Mouse (Mus musculus): ENCODE data around the gene Tradd.
A peak's percentile ranks its signal among the peaks of the same experiment; 100 is the strongest.

Tradd gene

GRCm38 (mm10) chr8:105295256-105295655, 30.8 kb upstream of the Tradd start:
- no peak for DNase-seq

DNA sequence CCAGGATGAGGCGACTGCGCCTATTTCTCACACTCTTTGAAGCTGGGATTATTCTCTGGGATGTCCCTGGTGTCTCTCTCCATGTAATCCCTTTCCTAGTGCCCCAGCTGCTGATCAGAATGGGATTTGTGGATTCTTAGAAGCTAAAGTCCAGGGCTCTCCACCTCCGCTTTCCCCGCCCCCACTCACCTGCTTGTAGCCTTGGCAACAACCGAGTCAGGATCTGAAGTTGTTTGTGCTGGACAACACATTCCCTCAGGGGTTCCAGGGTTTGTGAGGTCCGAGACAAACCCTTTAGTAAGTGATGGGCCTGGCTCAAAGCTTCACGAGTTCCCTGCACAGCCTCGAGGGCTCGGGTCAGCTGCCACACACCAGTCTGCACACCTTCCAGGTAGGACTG, 30.4 kb upstream of the Tradd start:
- DNase-seq = no peak

- DNase-seq = peak; percentile 86 to 87
Observed at GRCm38 (mm10) chr8:105293405-105293804, 29.0 kb upstream of the Tradd start.

DNA sequence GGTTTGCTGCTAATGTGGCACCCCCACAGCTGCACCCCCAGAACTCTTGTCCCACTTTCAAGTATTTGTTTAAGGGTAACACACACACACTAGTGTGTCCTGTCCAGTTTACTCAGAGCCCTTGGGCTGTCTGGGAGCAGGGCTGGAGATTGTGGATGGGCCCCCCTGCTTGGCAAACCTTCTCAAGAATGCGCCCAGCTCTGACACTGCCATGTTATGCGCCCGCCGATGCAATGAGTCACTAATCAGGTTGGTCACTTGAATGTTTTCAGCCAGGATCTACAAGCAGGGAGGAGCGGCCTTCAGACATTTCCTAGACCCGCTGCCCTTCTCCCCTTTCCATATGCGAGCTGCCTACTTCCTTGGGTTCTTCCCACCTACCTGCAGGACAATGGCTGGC, 28.1 kb upstream of the Tradd start:
- DNase-seq = peak in 1 of 2 experiments; percentile 47

DNA sequence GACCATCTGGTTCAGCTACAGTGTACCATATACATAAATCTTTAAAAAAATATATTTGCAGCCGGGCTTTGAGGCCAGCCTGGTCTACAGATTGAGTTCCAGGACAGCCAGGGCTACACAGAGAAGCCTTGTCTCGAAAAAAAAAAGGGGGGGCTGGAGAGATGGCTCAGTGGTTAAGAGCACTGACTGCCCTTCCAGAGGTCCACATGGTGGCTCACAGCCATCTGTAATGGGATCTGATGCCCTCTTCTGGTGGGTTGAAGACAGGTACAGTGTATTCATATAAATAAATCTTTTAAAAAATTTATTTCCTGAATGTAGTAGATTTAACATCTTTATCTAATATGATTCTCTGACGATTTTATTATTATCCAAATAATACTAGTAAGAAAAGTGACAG, 27.4 kb upstream of the Tradd start:
- peak in 1 of 2 experiments; percentile 43 for DNase-seq

DNA sequence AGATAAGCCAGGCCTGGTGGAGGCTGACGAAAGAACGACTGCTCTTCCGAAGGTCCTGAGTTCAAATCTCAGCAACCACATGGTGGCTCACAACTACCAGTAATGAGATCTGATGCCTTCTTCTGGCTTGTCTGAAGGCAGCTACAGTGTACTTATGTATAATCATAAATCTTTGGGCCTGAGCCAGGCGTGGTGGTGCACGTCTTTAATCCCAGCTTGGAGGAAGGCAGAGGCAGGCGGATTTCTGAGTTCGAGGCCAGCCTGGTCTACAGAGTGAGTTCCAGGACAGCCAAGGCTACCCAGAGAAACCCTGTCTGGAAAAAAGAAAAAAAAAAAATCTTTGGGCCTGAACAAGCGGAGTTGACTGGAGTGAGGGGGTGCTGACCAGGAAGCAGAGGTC, 27.0 kb upstream of the Tradd start:
- DNase-seq = peak in 1 of 2 experiments; percentile 39

DNA sequence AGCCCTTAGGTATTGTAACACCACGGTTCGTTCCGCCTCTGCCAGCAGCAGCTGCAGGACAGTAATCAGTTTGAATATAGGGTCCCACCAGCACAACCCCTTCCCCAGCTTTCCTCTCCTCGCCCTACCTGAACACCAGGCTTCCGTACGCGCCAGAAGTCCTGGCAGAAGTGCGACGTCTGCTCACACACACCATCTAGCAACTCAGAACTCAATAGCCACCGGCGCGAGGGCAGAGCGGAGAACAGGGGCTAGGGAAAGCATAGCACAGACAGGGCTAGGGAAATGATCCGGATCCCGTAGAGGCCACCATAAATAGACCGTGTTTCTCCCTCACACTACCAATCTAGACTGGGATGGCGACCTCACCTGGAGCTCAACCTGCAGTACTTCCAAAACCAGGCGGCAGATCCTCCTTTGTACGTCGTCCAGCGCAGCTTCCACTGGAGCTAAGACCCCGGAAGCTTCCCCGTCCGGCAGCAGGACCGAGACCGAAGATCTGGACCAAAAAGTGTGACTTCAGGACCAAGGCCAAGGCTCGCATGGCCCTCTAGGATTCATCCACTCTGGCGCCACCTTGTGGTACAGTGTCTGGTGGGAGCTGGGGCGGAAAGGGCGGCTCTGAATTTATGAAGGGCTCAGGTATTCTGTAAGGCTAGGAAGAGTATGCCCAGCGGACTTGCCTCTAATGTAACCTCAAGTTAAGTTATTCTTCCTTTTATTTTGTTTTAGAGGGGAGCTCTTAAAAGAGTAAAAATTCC, 26.3 kb upstream of the Tradd start:
- DNase-seq = peak; percentile 88 to 97

- DNase-seq = peak; percentile 73 to 77
Observed at GRCm38 (mm10) chr8:105289805-105290460, 25.5 kb upstream of the Tradd start, which contains the start of gene 4931428F04Rik. Gene 4931428F04Rik, minus strand, starts transcription at chr8:105289864.

GRCm38 (mm10) chr8:105288958-105289732, 24.7 kb upstream of the Tradd start:
- DNase-seq = peak; percentile 98 to 99

DNA sequence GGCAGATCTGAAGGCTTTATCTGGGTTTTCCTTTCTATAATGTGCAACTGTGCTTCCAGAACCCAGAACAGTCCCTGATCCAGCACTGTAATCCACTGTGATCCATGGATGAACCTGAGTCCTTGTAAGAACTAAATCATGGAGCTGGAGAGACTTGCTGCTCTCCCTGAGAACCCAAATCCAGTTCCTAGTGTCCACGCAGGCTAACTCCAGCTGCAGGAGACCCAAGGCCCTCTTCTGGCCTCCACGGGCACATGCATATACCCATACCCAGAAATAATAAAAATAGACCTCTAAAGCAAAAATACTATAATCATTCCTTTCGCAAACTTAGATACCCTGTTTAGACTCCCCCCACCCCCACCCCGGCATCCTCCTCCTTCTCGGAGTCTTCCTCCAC, 23.8 kb upstream of the Tradd start:
- peak in 1 of 2 experiments; percentile 13 for DNase-seq

DNA sequence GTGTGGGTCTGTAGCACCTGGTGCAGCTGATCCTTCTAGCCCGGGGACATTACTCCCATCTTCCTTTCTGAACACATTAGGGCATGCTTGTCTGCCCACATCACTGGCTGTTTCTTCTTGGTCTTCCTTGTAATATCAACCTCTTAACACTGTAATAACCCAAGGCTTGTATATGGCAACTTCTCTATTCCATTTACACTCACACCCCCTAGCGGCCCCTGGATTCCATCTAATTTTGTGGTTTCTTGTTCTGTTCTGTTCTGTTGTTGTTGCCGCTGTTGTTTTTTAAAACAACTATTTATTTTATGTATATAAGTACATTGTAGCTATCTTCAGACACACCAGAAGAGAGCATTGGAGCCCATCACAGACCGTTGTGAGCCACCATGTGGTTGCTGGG, 22.5 kb upstream of the Tradd start:
- DNase-seq = no peak

- peak in 1 of 2 experiments; percentile 30 for DNase-seq
Observed at GRCm38 (mm10) chr8:105285514-105285913, 21.1 kb upstream of the Tradd start.

DNA sequence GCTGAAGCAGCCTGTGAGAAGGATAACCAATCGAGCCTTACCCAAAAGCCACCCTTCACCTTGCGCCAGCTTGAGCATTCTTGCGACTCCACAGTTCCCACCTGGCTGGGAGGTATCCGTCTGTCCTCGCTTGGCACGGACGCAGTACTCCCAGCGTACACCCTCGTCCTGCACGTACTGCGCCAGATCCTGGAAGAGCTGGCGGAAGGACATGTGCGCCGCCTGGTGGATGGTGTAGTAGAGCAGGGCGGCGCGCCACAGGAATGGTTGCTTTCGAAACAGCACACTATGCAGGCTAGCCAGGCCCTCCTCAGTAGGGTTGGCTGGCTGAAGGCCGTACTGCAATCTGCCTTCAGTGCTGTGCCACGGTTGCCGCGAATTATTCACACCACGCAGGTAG, 18.7 kb upstream of the Tradd start:
- peak; percentile 67 to 83 for DNase-seq

DNA sequence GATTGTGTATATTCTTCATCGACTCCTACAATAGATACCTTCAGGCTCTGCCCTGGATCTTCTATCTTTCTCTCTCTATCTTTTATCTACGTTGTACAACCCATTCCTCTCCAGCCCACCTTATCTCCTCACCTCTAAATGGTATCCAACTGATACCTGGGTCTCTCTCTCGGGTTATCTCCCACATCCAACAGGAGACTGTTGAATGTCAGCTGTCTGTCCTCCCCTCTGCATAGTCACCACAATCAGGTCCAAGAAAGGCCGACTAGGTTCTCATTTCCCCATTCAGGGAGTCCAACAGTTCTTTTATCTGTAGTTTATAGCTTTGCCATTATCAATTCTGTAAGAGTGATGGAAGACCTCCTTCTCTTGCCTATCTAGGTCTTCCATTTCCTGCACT, 17.8 kb upstream of the Tradd start:
- no peak for DNase-seq

- peak in 1 of 2 experiments; percentile 14 for DNase-seq
Observed at GRCm38 (mm10) chr8:105281821-105282220, 17.4 kb upstream of the Tradd start.

- no peak for DNase-seq
Observed at GRCm38 (mm10) chr8:105280567-105280966, 16.2 kb upstream of the Tradd start.

DNA sequence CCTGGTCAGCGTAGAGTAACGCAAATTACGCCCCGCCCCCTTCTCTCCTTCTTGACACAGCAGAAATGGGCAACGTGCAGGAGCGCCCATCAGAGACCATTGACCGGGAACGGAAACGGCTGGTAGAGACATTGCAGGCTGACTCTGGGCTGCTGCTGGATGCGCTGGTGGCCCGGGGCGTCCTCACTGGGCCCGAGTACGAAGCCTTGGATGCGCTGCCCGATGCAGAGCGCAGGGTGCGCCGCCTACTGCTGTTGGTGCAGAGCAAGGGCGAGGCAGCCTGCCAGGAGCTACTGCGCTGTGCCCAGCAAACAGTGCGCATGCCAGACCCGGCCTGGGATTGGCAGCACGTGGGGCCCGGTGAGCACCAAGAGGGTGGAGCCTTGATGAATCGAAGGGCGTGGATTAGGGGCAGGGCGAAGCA, 14.5 kb upstream of the Tradd start:
- DNase-seq = peak; percentile 94 to 96

DNA sequence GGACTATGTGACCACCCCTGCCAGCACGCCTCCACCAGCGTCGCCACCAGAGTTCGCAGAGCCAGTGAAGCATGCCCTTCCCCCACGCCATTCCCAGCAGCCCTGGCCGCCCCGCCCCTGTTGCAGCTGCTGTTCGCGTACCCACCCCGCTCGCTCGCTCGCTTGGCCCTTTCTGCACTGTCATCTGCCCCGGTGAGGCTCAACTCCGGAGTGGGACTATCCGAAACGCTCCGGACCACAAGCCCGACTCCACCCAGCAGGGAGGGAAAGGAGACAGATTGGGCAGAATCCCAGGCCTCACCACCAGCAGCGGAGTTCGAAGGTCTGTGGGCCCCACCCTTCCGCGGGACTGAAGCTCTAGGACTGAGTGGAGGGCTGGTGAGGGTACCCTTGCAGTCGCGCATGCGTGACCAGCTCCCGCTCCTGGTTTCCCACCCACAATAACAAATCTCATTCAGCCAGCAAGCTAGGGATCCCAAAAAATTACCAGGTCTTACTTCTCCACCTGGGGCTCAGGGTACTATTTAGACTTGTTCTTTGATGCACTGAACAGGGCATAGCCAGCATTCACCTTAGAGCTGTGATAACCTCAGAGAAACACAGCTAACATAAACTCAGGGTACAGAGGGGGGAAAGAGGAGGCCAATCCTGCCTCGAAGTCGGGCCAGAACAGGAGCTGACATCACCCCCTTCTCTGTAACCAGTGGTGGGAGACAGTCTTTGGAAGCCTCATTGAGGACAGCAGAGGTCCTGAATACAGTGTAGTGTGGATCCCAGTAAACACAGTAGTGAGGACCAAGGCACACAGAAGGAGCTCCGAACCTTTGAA, 12.1 kb upstream of the Tradd start:
- peak in 1 of 2 experiments; percentile 61 for DNase-seq

DNA sequence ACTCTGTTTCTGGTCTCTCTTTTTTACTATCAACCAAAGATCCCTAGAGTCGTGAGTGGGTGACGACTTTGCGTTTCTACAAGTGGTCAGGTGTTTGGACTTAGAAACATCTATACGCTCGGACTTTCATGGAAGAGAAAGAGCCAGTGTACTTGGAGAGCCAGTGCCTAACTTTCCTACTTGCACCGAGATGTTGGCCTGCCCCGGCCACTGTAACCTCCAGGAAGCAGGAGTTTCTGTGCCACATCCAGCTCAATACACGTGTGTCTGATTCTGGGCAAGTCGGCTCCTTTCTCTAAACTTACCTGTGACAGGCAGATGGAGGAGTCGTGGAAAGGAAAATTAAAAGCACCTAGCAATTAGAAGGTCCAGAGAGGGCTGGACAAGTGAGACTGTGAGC, 11.4 kb upstream of the Tradd start, which contains the start of gene Nol3:
Nol3 (plus strand) TSS at position 301 of the 400 bp plus-strand sequence.
- DNase-seq = no peak

DNA sequence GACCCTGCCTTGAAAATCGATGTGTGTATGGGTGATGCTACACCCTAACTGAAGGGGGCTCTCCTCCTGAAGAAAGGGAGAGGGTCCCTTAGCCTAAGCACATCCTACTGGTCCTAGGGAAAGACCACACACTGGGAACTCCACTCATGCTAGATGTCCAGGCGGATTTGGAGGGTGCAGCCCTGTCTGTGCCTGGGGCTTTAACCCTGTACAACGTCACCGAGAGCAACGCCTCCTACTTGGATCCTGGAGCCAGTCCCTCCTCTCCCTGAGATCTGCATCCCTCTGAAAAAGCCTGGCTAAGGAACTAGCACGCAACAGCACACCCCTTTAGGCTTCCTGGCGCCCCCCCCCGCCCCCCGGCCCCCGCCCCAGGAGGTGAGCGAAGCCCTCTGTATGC, 11.0 kb upstream of the Tradd start:
- DNase-seq = no peak

DNA sequence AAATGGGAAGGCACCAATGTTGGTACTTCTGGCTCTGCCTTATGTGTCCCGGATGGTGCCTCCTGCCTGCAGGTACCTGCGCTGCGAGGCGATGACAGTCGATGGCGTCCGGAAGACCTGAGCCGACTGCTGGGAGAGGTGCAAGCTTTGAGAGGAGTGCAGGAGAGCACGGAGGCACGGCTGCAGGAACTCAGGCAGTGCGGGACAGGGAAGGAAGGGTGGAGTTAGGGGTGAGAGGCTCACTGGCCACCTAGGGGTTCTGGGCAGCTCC, 6.4 kb upstream of the Tradd start:
- no peak for DNase-seq

DNA sequence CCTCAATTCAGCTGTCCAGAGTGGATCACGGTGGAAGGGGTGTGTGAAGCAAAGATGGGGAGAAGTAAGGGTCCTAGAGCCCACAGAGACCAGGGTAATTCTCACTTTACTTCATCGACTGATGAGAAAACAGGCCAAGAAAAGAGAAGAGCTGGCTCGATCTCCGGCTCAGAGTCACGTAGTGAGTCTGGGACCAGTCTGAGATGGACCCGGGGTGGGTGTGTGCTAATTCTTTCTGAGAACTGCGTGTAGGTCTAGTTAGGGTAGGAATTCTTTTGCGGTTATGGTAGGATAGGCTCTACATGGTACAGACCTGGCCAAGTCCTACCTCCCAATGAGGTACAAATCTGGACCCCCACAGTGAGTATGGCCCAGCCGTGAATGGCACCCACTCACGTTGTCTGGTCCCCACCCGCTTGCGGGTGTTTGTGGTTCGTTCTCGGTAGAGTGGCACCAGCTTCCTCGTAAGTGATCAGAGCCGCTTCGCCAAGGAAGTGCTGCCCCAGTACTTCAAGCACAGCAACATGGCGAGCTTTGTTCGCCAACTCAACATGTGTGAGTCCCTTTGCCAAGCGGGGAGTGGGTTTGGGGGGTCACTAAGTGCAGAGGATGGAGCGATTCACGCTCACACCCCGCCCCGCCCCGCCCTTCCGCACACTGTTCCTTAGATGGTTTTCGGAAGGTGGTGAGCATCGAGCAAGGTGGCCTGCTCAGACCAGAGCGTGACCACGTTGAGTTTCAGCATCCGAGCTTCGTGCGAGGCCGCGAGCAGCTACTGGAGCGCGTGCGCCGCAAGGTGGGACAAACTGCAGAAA, 5.9 kb upstream of the Tradd start:
- peak in 1 of 2 experiments; percentile 14 for DNase-seq
